Mouse (Mus musculus) mesoderm, embryonic 11.5 days (tissue): Measurements from ENCODE around the gene Grin2b.

Experiments
- DNase-seq: peaks from one replicate; pipeline ENCODE4 v3.0.0-alpha.2; 2012; ENCODE audit warnings: low read depth, low spot score

Gene Grin2b

DNA sequence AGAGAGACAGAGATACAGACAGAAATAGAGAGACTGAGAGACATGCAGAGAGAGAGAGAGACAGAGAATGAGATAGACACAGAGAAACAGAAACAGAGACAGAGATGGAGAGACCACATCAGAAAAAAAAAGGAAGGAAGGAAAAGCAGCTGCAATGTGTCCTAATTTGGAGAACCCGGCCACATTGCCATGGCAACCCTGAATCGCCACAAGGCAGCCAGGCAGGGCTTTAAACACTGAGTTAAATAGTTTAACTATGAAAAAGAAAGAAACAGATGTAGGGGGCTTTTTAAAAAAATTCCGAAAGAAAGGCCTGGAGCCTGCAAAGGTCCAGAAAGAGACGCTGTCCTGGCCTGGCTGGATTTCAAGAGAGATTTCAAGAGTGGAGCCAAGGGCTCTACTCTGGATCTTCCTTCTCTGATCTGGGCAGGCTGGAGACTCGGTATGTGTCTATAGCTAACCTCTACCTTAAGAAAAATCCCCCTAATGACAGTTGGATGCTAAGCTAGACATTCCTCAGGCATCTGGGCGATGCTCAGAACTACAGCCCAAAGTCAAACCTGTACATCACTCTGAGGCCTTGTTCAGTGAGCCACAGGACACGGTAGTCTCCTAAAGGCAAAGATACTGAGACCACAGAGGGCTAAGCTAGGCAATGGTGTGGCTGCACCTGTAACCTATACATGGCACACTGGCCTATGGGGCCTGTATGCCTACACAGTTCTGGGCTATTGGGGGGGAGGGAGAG is 162.8 kb downstream of the Grin2b start:
- peak; percentile 16 for DNase-seq

DNA sequence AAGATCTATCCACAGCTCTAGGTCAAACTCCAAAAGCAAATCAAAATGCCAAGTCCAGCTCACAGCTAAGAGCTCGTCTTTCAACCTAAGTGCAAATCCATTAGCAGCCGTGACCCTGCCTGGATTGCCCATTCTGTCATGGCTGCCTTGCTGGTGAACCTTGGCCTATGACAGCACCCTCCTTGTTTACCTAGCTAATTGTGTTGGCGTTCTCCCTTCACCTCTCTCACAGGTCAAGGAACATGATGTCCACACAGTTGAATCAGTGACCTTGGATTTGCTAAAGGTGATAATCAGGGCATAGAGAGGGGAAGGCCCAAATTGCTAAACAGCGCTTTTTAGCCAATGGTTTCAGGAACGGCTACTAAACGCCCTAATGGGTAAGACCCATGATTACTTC is 165.2 kb downstream of the Grin2b start:
- DNase-seq: peak; percentile 8

DNA sequence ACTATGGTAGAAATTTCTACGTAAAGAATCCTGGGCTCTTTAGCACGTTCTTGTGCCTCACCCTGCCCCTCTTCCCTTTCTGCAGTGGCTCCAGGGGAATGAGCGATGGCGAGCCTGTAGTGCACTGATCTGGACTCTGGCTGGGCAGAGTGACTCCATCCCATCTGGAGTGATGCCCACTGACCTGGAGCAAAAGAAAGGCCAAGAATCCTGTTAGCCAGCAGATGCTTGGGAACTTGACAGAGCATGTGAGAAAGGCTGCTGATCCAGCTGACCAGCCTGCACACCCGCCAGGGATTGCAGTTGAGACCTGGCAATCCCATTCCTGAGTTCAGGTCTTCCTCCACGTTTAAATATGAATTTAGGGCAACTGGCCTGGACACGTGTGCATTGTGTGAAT is 178.6 kb downstream of the Grin2b start:
- DNase-seq: no peak

DNA sequence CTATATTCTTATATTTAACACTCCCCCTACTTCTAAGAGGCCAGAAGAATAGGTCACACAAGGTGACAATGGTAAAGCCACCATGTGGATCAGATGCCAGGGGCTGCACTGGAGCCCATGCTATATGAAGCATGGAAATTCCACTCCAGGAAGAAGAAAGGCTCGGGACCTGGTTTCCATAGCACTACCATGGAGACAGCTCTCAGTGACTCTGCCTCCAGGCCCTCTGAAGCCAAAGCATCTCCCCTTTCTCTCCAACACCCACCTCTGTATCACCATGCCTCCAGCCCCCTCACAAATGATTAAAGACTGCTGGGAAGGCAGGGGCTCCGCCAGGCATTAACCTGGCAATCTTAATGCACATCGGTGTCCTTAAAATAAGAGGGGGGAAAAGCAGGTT is 179.4 kb downstream of the Grin2b start:
- peak; percentile 43 for DNase-seq

DNA sequence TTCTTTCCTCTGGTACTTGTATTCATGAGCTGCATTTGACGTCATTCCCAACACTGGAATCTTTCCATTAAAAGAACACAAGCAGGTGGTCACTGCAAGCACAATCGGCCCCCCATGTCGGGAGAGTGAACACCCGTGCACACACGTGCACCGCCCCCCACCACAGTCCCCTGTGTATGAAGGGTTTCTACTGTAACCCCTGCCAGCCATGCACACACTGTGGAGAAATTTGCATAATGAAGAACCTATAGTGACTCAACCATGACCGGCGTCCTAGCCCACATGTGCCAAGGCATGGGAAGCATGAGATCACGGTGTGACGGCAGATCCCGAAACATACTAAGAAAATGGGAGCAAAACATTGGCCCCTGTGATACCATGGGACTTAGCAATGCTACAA is 179.9 kb downstream of the Grin2b start:
- DNase-seq: no peak

DNA sequence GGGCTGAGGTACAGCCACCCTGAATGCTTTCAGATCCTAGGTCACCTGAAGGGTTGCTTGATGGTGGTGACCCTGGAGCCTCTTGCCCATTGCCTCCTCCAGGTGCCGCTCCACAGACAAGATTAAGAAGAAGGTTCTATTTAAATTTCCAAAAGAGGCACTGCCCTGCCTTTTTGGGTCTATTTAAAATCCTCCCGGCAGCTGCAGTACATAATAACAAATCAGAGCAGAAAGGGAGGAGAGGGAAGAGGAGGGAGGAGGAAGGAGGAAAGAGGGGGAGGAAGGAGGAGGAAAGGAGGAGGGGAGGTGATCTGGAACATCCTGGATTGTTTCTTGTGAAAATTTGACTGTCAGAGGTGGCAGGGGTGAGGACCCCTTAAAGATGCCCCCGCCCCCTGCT is 197.2 kb downstream of the Grin2b start:
- DNase-seq: no peak

DNA sequence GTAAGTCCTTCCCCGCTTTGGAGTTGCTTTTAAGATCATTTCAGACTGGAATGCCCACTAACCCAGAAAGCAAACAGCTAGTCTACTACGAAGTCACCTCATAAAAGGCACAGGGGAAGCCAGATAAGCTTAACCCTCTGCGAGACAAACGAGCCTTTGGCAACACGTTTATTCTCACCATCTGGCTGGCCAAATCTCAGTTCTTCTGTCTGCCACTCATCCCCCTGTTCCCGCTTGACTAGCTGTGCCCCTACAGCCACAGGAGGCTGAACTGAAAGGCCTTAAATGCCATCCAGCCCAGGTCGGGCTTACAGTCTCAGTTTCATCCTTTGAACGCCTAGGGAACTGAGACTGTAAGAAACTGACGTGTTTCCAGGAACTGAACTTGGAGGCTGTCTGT is 200.8 kb downstream of the Grin2b start:
- DNase-seq: no peak

DNA sequence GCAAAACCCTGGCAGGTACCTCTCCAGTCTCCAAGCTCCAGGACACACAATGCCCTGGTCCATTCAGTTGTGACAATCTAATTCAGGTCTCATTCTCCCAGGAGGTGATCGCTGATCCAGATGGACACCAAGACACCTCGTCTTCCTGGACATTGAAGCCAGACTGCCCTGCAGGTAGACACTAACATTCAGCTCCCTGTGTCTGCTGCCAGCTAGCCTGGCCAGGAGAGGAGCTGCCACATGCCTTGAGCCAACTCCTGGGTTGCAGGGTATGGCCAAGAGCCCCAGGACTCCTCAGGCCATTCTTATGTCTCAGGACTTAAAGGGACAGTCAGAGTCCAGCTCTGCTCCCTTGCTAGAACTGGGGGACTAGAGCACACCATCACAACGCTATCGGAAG is 201.8 kb downstream of the Grin2b start:
- DNase-seq: no peak

DNA sequence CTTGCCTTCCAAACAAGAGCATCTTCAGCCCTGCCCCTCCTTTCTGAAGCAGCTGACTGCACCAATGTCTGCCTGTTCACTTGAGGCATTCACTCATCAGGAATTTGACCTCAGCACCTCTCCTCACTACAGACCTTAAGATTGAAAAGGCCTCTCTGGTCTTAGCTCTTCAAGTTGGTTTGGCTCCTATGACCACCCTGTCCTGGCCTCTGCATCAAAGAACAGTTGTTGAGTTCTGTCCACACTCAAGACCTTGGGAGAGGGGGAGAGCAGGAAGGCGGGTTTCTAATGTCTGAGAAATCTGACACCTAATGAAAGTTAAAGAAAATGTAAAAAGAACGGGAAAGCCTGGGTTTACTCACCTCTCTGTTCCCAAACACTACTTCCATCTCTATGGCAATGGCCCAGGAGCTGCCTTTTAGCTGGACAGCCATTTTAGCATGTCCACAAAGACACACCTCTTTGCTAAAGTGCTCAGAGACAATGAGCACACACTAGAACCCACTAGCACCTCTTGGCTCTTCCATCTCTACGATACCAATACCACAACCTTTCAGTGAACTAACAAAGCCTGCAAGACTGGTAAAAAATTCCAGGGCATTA is 202.5 kb downstream of the Grin2b start:
- no peak for DNase-seq

DNA sequence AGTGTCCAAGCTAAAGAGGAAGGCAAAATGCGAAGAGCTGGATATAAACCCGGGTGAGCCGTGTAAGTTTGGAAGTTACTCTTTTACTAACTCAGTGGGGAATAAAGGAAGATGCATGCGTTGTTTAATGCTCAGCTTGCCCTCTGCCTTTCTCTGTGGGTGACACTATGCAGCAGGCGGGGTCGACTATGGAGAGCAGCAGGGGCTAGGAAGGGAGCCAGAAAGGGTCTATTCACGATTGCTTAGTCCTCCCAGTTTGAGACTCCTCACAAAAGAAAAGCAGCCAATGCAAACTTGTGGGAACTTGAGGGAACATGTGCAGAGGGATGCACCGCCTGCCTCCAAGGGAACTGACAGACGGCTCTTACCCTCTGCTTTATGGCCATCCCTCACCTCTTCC is 211.5 kb downstream of the Grin2b start:
- no peak for DNase-seq

DNA sequence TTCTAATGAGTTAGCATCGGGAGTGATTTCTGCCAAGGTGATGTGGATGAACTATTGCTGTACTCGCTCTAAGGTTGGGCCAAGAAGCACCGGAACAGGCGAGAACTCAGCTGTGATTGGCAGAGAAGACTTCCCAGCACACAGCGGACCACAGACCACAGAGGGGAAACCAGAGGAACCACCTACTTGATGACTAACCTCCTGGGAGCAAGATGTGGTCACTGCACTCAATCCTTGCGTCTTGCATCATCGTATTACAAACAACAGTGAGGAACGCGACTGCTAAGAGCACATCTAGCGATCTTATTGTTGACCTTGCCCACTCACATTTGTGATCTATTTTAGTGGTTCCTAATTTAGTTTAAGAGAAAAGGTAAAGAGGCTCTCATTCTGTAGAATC is 213.7 kb downstream of the Grin2b start:
- no peak for DNase-seq

DNA sequence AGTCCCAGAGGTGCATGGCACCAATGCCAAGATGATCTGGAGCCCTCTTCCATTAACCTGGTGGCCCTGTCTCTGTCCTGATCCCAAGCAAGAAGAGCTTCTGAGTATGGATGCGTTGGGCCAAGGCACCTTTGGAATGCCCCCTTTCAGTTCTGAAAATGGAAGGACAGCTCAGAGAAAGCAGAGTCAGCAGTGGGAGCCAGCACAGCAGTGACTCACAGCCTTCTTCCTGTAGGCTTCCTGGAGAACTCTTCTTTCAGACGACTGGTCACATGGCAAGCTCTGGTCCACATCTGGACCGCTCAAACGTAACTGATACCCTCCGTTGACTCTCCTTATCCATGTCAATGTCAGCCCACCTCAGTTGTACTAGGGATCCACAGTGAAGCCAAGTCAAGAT is 221.6 kb downstream of the Grin2b start:
- no peak for DNase-seq

DNA sequence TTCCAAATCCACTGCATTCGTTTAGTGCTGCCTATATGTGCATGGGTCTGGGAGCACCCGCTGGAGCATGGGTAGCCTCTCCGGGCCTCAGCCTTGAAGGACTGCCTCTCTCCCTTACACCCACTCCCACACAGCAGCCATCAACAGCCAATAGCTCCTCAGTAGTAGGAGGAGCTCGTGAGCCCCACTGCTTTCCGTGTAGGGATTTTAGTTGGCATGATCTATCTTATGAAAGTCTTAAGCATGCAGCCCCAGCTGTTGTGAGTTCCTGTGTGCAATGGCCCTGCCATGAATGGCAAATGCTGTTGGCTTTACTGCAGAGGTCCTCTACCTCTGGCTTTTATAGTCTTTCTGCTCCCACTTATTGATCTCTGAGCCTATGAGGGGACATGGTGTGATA is 227.8 kb downstream of the Grin2b start:
- no peak for DNase-seq

DNA sequence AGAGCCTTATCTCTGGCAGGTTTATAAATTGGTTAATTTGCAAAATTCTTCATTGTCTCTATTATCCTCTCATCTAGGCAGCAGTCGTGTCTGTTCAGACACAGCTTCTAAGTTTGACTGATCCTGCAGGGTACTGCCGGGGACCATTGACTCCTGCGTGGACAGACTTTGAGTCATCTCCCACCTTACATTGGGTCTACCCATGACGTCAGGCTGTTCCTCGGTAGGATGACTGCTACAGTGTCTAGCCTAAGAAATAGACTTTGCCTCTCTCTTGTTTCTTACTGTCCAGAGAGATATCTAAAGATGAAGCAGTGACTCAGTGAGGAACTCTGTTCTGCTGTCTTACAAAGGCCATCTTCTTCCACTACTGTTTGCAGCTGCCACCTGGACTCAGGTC is 229.0 kb downstream of the Grin2b start:
- no peak for DNase-seq

DNA sequence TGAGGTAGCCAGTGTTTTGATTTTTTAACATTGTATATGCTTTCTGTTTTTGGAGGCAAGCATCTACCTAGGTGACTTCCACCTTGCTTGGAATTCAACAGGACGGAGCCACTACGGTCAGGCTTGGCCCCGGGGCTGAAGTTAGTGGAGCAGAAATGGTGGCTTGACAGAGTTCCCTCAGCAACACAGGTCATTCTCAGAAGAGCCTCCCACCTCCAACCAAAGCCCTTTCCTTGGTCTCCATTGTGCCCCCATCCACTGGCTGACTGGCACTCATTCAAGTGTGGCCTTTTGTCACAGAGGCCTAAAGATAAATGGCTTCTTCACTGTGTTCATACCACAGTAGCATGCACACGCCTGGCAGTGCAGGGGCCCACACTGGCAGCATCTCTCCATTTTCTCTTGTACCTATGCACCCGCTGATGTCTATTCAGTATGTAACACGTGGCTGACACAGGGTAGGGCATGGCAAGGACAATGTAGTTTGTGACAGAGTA is 230.1 kb downstream of the Grin2b start:
- no peak for DNase-seq

DNA sequence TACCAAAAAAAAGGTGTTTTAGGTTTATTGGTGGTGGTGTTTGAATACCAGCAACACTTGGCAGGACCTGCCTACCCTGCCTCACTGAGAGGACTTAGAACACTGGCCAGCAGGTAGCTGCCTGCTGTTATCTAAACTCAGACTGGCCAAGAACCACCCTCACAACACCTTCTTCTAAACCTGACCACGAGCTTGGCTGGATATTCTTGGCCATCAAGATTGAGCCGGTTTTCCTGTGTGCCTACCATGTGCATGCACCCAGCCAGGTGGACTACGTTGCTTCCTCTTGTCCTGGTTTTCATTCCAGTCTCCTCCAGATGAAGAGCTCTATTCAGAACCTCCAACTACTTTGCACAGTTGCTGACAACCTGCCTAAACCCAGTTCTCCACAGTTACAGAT is 240.4 kb downstream of the Grin2b start:
- no peak for DNase-seq

DNA sequence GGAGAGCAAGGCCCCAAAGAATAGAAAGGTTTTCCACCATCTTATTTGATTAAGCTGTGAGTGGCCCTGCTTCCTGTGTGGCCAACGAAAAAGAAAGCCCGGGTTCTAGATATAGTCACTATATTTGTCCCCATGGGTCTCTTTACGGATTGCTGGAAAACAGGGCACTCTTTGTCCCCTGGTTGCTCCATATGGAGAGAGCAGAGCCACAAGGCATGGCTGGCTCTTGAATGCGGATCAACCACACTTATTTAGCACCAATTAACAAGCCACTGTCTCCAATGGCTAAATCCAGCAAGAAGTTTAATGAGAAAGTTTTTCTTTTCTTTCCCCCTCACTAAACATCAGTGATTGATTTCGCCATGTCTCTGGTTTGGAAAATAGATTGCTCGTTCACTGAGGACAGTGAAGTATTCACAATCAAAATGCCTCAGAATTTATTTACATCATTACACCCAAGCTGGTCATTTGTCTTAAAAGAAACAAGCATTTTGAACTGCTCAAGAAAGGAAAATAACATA is 240.9 kb downstream of the Grin2b start:
- DNase-seq: no peak

DNA sequence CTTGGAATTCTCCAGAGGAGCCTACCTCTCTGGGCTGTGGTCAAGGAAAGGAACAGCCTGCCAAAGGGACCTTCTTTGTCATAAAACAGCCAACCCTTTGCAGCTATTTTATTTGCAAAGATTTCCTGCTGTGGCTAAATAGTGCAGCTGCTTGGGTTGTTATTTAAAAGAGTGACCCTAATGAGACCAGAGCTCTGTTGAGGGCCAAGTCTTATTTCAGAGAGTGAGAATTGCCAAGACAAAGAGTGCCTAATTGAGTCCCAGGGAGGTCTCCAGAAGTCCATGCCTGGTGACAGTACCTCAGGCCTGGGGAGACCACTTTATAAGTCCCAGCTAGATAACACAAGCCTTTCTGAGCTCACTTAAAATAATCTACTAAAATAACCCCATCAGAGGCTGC is 255.6 kb downstream of the Grin2b start:
- no peak for DNase-seq

DNA sequence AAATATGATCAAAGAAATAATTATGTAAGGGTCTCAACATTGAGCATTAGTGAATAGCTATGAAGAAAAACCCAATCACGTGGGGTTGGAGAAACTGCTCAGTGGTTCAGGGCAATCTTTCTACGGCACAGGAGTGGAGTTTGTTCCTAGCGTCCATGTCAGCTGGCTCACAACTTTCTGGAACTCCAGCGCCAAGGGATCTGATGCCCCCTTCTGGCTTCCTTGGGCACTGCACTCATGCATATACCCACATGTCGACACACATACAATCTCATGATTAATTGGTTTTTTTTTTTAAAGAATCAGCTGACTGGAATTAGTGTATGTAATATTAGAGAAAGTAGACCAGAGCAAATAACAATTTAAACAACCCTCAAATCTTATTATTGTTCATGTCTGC is 258.7 kb downstream of the Grin2b start:
- DNase-seq: no peak

DNA sequence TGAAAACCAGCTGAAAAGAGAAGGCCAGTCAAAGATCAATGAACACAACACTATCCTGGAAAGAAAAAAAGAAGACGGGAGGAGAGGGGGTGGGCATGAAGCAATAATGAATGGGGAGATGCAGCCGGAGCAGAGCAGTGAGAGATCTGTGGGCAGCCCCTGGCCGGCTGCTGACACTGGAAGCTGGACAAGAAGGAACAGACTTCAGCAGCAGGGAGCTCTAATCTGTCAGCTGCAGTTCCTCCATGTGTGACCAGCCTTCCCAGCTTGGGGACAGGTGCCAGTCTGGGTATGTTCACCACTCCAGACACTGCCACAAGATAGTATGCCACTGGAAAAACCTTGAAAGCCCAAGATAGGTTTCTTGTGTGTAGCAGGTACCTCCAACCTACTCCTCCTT is 261.2 kb downstream of the Grin2b start:
- no peak for DNase-seq

DNA sequence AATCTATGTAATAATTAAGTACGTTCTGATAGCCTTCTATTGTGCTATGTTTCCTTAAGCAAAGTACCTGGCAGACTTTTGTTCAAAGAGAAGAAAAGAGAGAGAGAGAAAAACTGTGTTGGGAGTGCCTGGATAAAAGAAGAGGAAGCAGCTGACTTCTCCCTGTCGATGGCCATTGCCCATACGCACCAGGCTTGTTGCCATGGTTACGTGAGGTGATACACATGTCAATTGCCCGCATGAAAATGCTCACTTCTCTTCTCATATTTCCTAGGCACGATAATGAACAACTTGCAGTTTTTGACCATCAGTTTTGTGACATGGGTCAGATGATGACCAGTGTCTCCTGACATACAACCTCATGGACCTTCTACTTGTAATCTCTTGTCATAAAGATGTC is 262.2 kb downstream of the Grin2b start:
- no peak for DNase-seq

DNA sequence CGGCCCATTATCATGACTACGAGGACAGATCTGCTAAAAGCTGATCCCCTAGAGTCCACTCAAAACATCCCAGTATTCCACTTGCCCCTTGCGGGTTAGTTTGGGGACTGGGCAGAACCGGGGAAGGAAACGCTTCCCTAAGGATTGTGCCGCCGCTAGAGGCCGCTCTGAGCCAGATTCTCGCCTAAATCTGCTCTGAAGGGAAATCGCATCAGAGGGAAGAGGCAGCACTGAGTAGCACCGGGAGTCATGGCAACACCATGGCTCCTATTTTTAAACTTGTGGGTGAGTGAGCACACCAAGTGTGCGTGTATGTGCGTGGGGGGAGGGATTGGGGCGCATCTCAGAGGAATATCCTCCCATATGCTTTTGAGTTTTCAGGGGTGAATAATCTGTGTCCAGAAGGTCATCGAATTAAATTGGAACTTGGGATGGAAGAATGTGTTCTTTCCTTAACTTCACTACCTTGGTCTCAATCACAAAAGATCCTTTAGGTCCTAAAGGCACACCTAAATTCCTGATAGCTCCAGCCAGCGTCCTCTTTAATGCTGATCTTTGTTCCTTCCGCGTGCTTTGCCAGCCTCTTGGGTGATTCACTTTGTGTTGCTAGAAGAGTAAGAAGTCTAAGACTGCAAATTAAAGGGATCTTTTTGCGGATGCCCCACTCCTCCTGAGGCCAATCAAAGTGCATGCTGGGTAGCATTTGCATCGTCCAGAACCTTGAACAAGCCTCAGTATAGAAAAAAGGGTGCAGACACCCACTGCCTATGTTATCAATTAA is 265.6 kb downstream of the Grin2b start:
- peak; percentile 84 for DNase-seq

DNA sequence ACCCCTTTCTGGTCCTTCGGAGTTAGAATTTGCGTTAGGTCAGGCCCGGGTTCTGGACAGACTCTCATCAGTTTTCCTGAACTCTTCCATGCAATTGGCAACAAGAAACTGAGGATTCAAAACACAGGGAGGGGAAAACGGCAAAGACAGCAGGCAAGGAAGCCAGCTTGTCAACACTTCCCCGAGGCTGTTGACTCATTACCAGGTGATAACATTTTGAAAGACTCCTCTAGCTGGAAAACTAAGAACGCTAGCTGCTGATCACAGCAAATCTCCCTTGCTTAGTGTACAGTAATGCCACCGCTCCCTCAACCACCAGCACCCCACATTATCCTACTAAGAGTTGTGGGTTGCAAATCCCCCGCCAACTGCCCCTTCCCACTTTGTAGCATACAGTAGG is 266.2 kb downstream of the Grin2b start:
- no peak for DNase-seq
